Mouse (Mus musculus) C2C12 (cell line): ENCODE data around the gene Pard6b.

Experiments
- CTCF ChIP-seq: IDR thresholded peaks from one replicate; pipeline ENCODE4 v1.5.1; 2011; ENCODE audit not compliant: control insufficient read depth, insufficient read depth, insufficient read length
- MAX ChIP-seq: IDR thresholded peaks from one replicate; pipeline ENCODE4 v1.6.1; 2011; ENCODE audit warnings: mild to moderate bottlenecking, control low read depth
- MYOG ChIP-seq: IDR thresholded peaks from one replicate; pipeline ENCODE4 v1.6.1; 2011; ENCODE audit not compliant: control insufficient read depth, insufficient read length; ENCODE audit errors: extremely low read depth
- USF1 ChIP-seq: IDR thresholded peaks from one replicate; pipeline ENCODE4 v1.6.1; 2011; ENCODE audit warnings: low read depth, mild to moderate bottlenecking, control low read depth, moderate library complexity

- TF ChIP-seq CTCF (no peak), MAX (no peak), USF1 (no peak), MYOG (no peak)
Measured at GRCm38 (mm10) chr2:168031842-168032241, 49.0 kb upstream of the Pard6b start.
